Mouse (Mus musculus) kidney, embryonic 15.5 days (tissue): ENCODE measurements around the gene Oser1. TPM values are rescaled to one million over a fixed set of nuclear protein-coding genes. Genes with fewer than 3 reads are reported as not detected.

ENCODE experiments used
- ATAC-seq: fragments of 200-750 bp; cut with Nextera tagmentation; replicated peaks from 2 replicates; pipeline ENCODE4 v1.8.0; 2017; ENCODE audit warnings: moderate TSS enrichment; ENCODE audit not compliant: low FRiP score
- H3K27ac ChIP-seq: fragments of 300-500 bp; sonication (generic); 2 replicates; pipeline ENCODE4 v1.5.1; 2015; ENCODE audit warnings: mild to moderate bottlenecking, inconsistent platforms
- H3K27me3 ChIP-seq: fragments of 300-500 bp; sonication (generic); 2 replicates; pipeline ENCODE4 v1.6.1; 2015; ENCODE audit warnings: inconsistent platforms
- H3K36me3 ChIP-seq: fragments of 300-500 bp; sonication (generic); 2 replicates; pipeline ENCODE4 v1.6.1; 2015; ENCODE audit warnings: inconsistent platforms
- H3K4me1 ChIP-seq: fragments of 300-500 bp; sonication (generic); 2 replicates; pipeline ENCODE4 v1.6.1; 2015; ENCODE audit warnings: inconsistent platforms
- H3K4me2 ChIP-seq: fragments of 300-500 bp; sonication (generic); 2 replicates; pipeline ENCODE4 v1.6.1; 2015; ENCODE audit warnings: moderate library complexity, mild to moderate bottlenecking, inconsistent platforms
- H3K4me3 ChIP-seq: fragments of 300-500 bp; sonication (generic); replicated peaks from 2 replicates; pipeline ENCODE4 v1.5.1; 2015; ENCODE audit warnings: mild to moderate bottlenecking, inconsistent platforms
- H3K9ac ChIP-seq: fragments of 300-500 bp; sonication (generic); 2 replicates; pipeline ENCODE4 v1.6.1; 2015; ENCODE audit warnings: mild to moderate bottlenecking, inconsistent platforms
- H3K9me3 ChIP-seq: fragments of 300-500 bp; sonication (generic); replicated peaks from 2 replicates; pipeline ENCODE4 v1.6.1; 2016; ENCODE audit warnings: inconsistent platforms
- WGBS: fragments of 180-500 bp; shearing (Covaris S2); methylation state at CpG from one replicate; pipeline ENCODE4 v1.1.7; 2015; ENCODE audit warnings: mixed read lengths; 5-methylcytosine and 5-hydroxymethylcytosine counted together
- polyA plus RNA-seq: library from polyadenylated mRNA; unstranded; fragments of >200 nt; fragmentation: Nextera tagmentation; extraction: Ambion mirVana; gene quantifications from 2 replicates; pipeline ENCODE4 v1.2.1, GENCODE M21; 2015

Oser1 gene
- polyA plus RNA-seq, 1 experiment from 2014 or later: 87.3 TPM

- peak overlapping the region; percentile 35; the same call in 1 of the 2 replicates for H3K9ac ChIP-seq
- H3K27ac ChIP-seq: no peak overlapping the region
- H3K36me3 ChIP-seq: no peaks in the 10 kb centered on the region
- ATAC-seq: 0 out of 2 replicates have a peak, but pooled peaks have one; percentile 6
- H3K4me1 ChIP-seq: peaks cover 21% of the 10 kb centered on the region
- peak overlapping the region; percentile 41 for H3K4me3 ChIP-seq
- H3K9me3 ChIP-seq: no peaks in the 10 kb centered on the region
- 85% methylated on average over 19 of the region's 19 CpGs for whole genome bisulfite sequencing
- peak overlapping the region; percentile 62 for H3K4me2 ChIP-seq
- H3K27me3 ChIP-seq: no peaks in the 10 kb centered on the region
These were observed 27.4 kb downstream of the Oser1 start for GRCm38 (mm10) chr2:163397071-163397470.

DNA sequence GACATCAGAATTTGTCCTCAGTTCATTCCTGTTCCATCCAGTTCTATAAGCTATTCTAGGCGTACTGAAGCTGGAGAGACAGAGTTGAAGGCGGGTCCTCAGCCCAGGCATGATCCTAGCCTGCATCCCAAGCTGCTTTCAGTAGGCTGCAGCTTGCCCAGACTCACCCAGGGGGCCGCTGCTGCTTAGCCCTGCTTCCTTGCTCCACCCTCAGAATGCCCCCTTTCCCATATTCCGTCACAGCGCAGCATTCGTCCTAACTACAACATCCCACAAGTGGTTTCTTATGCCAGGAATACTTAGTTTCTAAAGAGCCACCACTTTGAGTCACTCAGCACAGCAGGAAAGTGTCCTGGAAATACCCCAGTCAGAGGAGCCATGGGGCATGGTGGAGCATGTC, 29.5 kb downstream of the Oser1 start:
- Histone ChIP-seq H3K9ac (no peak overlapping the region), H3K27ac (no peak overlapping the region), H3K4me1 (peaks cover 21% of the 10 kb centered on the region), H3K36me3 (no peaks in the 10 kb centered on the region), H3K27me3 (no peaks in the 10 kb centered on the region), H3K4me3 (no peak overlapping the region), H3K9me3 (no peaks in the 10 kb centered on the region), H3K4me2 (no peak overlapping the region)
- ATAC-seq: no peak
- WGBS: 73% methylated on average over 6 of the region's 6 CpGs

DNA sequence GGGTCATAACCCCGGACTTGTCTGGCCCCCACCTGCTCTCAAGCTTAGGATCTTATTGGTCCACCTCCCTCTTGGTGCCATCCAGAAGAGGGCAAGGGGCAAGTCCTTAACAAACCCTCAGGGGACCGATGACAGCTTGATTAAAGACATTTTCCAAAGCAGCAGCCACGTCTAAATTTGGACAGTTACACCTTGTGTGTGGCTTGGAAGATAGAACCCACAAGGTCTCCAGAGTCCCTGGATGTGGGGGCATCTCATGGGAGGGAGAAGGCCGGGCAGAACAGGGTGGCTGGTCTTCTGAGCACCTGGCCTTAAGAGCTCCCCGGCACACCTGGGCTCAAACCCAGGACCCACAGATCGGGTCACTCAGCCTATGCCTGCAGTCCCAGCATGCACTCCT, 30.5 kb downstream of the Oser1 start:
- ATAC-seq: no peak
- WGBS: 74% methylated on average over 6 of the region's 6 CpGs

DNA sequence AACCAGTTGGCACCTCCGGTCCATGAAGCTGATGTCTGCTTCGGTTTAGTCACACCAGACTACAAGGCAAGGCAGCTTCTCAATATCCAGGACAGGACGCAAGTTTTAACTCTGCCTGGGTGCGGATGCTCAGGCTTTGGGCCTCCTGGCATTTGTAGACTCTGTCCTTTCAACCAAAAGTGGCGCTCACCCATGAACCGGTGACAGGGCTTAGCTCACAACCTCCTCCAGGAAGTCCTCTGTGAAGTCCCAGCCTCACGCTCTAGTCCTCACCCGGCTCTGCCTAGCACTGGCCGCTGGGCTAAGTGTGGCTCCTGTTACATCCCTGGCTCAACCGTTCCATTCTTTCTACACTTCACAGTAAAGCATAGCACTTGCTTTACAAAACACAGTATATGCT, 31.3 kb downstream of the Oser1 start:
- H3K36me3 ChIP-seq: no peaks in the 10 kb centered on the region
- 88% methylated on average over 10 of the region's 10 CpGs for WGBS
- H3K4me1 ChIP-seq: peaks cover 13% of the 10 kb centered on the region
- H3K4me2 ChIP-seq: no peak overlapping the region
- no peak overlapping the region for H3K4me3 ChIP-seq
- ATAC-seq: no peak
- H3K27ac ChIP-seq: no peak overlapping the region
- no peaks in the 10 kb centered on the region for H3K9me3 ChIP-seq
- no peaks in the 10 kb centered on the region for H3K27me3 ChIP-seq
- no peak overlapping the region for H3K9ac ChIP-seq

More for the DNA sequence above, 30.5 kb downstream of the Oser1 start:
- Histone ChIP-seq H3K9me3 (no peaks in the 10 kb centered on the region), H3K4me3 (no peak overlapping the region), H3K27ac (no peak overlapping the region), H3K9ac (no peak overlapping the region), H3K36me3 (no peaks in the 10 kb centered on the region), H3K4me2 (no peak overlapping the region), H3K27me3 (no peaks in the 10 kb centered on the region), H3K4me1 (peaks cover 19% of the 10 kb centered on the region)

- H3K4me1 ChIP-seq: peaks cover 5% of the 10 kb centered on the region
- no peak; the same call in 1 of the 2 replicates for ATAC-seq
- no peaks in the 10 kb centered on the region for H3K27me3 ChIP-seq
- 73% methylated on average over 6 of the region's 6 CpGs for WGBS
- no peak overlapping the region for H3K4me2 ChIP-seq
- no peak overlapping the region for H3K9ac ChIP-seq
- H3K4me3 ChIP-seq: no peak overlapping the region
- no peak overlapping the region for H3K27ac ChIP-seq
- H3K36me3 ChIP-seq: no peaks in the 10 kb centered on the region
- no peaks in the 10 kb centered on the region for H3K9me3 ChIP-seq
These were observed 32.1 kb downstream of the Oser1 start for GRCm38 (mm10) chr2:163392436-163392835.

DNA sequence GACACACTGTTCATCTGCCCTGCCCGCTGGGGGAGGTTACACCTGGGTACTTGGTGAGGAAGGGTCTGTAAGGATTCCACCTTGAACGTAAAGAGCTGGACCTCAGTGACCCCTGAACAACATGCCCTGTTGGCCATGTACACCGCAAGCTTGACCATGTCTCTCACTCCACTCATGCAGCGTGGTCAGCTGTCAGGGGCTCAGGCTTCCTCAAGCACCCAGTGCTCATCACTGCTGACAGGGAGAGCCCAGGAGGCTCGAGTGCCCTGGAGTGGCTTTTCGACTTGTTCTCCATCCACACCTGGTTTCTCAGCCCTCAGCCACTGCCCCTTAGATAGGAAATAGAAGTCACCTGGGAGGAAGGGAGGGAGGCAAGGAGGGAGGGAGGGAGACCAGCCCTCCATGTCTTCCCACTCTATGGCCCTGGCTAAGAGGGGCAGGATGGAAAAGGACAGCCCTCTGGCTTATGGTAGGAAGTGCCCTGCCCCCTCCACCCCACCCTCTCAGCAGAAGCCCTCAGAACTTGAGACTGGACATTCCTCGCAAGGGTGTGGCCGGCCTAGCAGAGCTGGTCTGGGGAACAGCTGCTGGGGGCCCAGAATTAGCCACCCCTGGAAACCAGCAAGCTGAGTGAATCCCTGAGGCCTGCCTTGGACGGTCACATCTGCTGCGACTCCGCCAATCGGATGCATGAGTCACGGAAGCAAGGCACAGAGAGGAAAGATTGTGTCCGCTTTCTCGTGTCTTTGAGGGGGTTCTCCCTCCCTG, 37.9 kb downstream of the Oser1 start:
- ATAC-seq: no peak

DNA sequence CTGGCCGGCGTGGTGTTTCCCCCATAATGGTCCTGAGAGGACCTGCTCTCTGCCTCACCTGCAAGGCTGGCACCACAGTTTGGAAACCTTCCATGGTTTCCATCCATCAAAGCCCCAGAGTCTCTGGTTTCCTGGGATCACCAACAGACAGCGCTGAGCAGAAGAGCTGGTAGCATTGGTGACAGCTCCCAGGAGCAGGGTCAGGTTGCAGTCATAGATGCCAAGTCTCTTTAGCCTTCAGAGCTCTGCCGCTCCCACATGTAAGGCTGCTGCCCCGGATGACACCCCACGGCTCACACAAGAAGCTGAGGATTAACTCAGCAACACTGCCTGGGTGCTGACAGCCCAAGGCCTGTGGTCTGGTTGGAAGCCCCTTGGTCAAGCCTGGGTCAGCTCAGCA, 39.4 kb downstream of the Oser1 start:
- H3K27ac ChIP-seq: no peak overlapping the region
- 75% methylated on average over 6 of the region's 6 CpGs for WGBS
- ATAC-seq: no peak
- H3K4me3 ChIP-seq: no peak overlapping the region
- no peak overlapping the region for H3K9ac ChIP-seq
- no peaks in the 10 kb centered on the region for H3K9me3 ChIP-seq
- H3K27me3 ChIP-seq: no peaks in the 10 kb centered on the region
- H3K4me1 ChIP-seq: 0 out of 2 replicates have a peak, but pooled peaks cover 5% of the 10 kb centered on the region
- no peak overlapping the region for H3K4me2 ChIP-seq
- no peaks in the 10 kb centered on the region for H3K36me3 ChIP-seq

More for the DNA sequence above, 37.9 kb downstream of the Oser1 start:
- no peak overlapping the region for H3K9ac ChIP-seq
- no peaks in the 10 kb centered on the region for H3K27me3 ChIP-seq
- 69% methylated on average over 15 of the region's 15 CpGs for WGBS
- no peak overlapping the region for H3K4me3 ChIP-seq
- no peak overlapping the region for H3K27ac ChIP-seq
- H3K4me2 ChIP-seq: no peak overlapping the region
- H3K36me3 ChIP-seq: no peaks in the 10 kb centered on the region
- 0 out of 2 replicates have a peak, but pooled peaks cover 5% of the 10 kb centered on the region for H3K4me1 ChIP-seq
- H3K9me3 ChIP-seq: no peaks in the 10 kb centered on the region

DNA sequence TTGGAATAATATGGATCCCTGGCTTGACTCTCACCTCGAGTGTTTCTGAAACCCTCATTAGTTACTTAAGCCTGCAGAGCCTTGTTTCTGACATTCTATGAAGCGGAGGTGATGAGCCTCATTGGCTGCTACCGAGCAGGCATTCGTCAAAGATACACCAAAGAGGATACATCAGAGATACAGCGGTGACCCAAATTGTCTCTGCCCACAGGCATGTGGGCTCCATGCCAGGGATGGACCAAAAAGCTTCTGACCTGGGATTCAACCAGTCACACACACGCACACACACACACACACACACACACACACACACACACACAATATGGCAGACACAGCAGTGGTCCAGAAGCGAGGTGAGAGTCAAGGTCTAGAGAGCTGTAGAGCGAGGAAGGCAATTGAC, 43.3 kb downstream of the Oser1 start:
- H3K9me3 ChIP-seq: no peaks in the 10 kb centered on the region; the same call in 1 of the 2 replicates
- ATAC-seq: no peak
- WGBS: 87% methylated on average over 8 of the region's 8 CpGs
- no peak overlapping the region for H3K27ac ChIP-seq
- no peak overlapping the region for H3K9ac ChIP-seq
- H3K4me1 ChIP-seq: no peaks in the 10 kb centered on the region
- H3K36me3 ChIP-seq: no peaks in the 10 kb centered on the region
- no peak overlapping the region for H3K4me3 ChIP-seq
- H3K27me3 ChIP-seq: peaks cover 14% of the 10 kb centered on the region
- H3K4me2 ChIP-seq: no peak overlapping the region

GRCm38 (mm10) chr2:163379366-163379765, 45.1 kb downstream of the Oser1 start:
- Histone ChIP-seq H3K27ac (no peak overlapping the region), H3K9me3 (no peaks in the 10 kb centered on the region; the same call in 1 of the 2 replicates), H3K4me1 (no peaks in the 10 kb centered on the region), H3K27me3 (peaks cover 33% of the 10 kb centered on the region), H3K4me3 (no peak overlapping the region), H3K36me3 (no peaks in the 10 kb centered on the region), H3K4me2 (no peak overlapping the region), H3K9ac (no peak overlapping the region)
- no peak for ATAC-seq
- WGBS: 82% methylated on average over 5 of the region's 5 CpGs

DNA sequence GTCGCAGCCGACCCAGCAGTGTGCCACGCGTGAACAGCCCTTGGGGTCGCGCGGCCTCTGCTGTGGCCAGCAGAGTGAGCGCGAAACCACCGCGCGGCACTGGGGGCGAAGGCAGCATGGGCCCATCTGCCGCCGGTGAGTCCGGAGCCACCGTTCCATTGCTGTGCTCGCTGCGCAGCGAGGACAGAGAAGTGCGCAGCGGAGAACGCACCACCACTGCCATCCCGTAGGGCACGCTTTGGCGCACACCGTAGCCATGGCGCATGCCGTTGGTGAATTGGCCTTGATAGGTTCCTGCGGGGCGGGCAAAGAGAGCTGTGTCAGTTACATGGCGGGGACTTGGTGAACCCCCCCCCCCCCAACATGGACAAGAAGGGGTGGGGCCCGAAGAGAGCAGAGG, 48.4 kb downstream of the Oser1 start:
- no peak overlapping the region for H3K27ac ChIP-seq
- no peaks in the 10 kb centered on the region for H3K4me1 ChIP-seq
- H3K9ac ChIP-seq: no peak overlapping the region
- 45% methylated on average over 33 of the region's 33 CpGs for WGBS
- H3K27me3 ChIP-seq: peaks cover 37% of the 10 kb centered on the region
- no peak overlapping the region for H3K4me3 ChIP-seq
- ATAC-seq: no peak
- peak overlapping the region; percentile 9; the same call in 1 of the 2 replicates for H3K4me2 ChIP-seq
- H3K9me3 ChIP-seq: no peaks in the 10 kb centered on the region; the same call in 1 of the 2 replicates
- no peaks in the 10 kb centered on the region for H3K36me3 ChIP-seq

- Histone ChIP-seq H3K4me1 (peaks cover 4% of the 10 kb centered on the region; the same call in 1 of the 2 replicates), H3K27me3 (peaks cover 37% of the 10 kb centered on the region), H3K36me3 (no peaks in the 10 kb centered on the region), H3K9ac (no peak overlapping the region), H3K4me3 (no peak overlapping the region), H3K9me3 (no peaks in the 10 kb centered on the region; the same call in 1 of the 2 replicates), H3K27ac (no peak overlapping the region), H3K4me2 (0 out of 2 replicates have a peak overlapping the region, but pooled peaks have one; percentile 9)
- 44% methylated on average over 35 of the region's 35 CpGs for WGBS
- ATAC-seq: no peak
These were observed 49.0 kb downstream of the Oser1 start for GRCm38 (mm10) chr2:163375468-163375867.

- Histone ChIP-seq H3K4me3 (no peak overlapping the region), H3K9me3 (no peaks in the 10 kb centered on the region; the same call in 1 of the 2 replicates), H3K27me3 (peaks cover 33% of the 10 kb centered on the region), H3K9ac (no peak overlapping the region), H3K4me1 (peaks cover 15% of the 10 kb centered on the region), H3K36me3 (no peaks in the 10 kb centered on the region), H3K4me2 (no peak overlapping the region), H3K27ac (no peak overlapping the region)
- ATAC-seq: no peak
- WGBS: 92% methylated on average over 1 of the region's 1 CpGs
These were observed 51.9 kb downstream of the Oser1 start for GRCm38 (mm10) chr2:163372627-163373026.
